Mouse (Mus musculus): ENCODE measurements around the gene Anks6. TPM values are rescaled to one million over a fixed set of nuclear protein-coding genes. Genes with fewer than 3 reads are reported as not detected.

Anks6 gene
- total and polyA plus RNA-seq, 3 experiments = not detected

- no peak for TF ChIP-seq JUND (IDR thresholded peaks at IDR 0.05; ENCODE audit: low read depth, low read length)
Observed at GRCm38 (mm10) chr4:47020563-47020962, 36.7 kb downstream of the Anks6 start (continued).

- Histone ChIP-seq H3K9ac (ENCODE audit: control insufficient read depth, low read depth, low read length, poor library complexity, severe bottlenecking) (no peak overlapping the region), H3K36me3 (ENCODE audit: control insufficient read depth in 1 of 2, insufficient read depth in 2 of 2, low read length in 2 of 2) (peaks cover 0 to 4% of the 10 kb centered on the region in 2 experiments; a peak in 1 of 4 replicates), H3K27me3 (ENCODE audit: control insufficient read depth in 1 of 2, insufficient read depth in 2 of 2, low read length in 2 of 2) (no peaks in the 10 kb centered on the region), H3K79me2 (ENCODE audit: control insufficient read depth, insufficient read depth, low read length, poor library complexity) (no peaks in the 10 kb centered on the region), H3K27ac (ENCODE audit: control insufficient read depth, low read depth, low read length) (no peak overlapping the region), H3K4me1 (ENCODE audit: control insufficient read depth in 1 of 2, insufficient read depth in 2 of 2, low read length in 2 of 2) (peaks cover 0 to 8% of the 10 kb centered on the region in 2 experiments; a peak in 2 of 4 replicates), H3K4me3 (ENCODE audit: control insufficient read depth in 1 of 2, insufficient read depth in 1 of 2, low read depth in 2 of 2, low read length in 2 of 2) (no peak overlapping the region), H3K9me3 (replicated peaks; ENCODE audit: insufficient read depth, low read length) (no peaks in the 10 kb centered on the region)
- no peak for DNase-seq (ENCODE audit: low read depth, low spot score)
- TF ChIP-seq MXI1 (IDR thresholded peaks at IDR 0.05; ENCODE audit: low read depth, low read length) (no peak), RAD21 (IDR thresholded peaks at IDR 0.05; ENCODE audit: low read depth, low read length) (no peak), BHLHE40 (IDR thresholded peaks at IDR 0.05; ENCODE audit: borderline replicate concordance, low read depth, low read length) (no peak), SMC3 (IDR thresholded peaks at IDR 0.05; ENCODE audit: low read depth, low read length) (no peak), CHD2 (IDR thresholded peaks at IDR 0.05; ENCODE audit: low read length) (no peak), MYB (IDR thresholded peaks at IDR 0.05; ENCODE audit: low read depth, low read length) (no peak)
Observed at GRCm38 (mm10) chr4:47015156-47015555, 42.1 kb downstream of the Anks6 start.

GRCm38 (mm10) chr4:47012476-47012875 is 44.8 kb downstream of the Anks6 start:
- Histone ChIP-seq H3K79me2 (ENCODE audit: control insufficient read depth, insufficient read depth, low read length, poor library complexity) (no peaks in the 10 kb centered on the region), H3K4me1 (ENCODE audit: control insufficient read depth in 1 of 2, insufficient read depth in 2 of 2, low read length in 2 of 2) (peaks cover 0 to 8% of the 10 kb centered on the region in 2 experiments; a peak in 2 of 4 replicates), H3K27ac (ENCODE audit: control insufficient read depth, low read depth, low read length) (no peak overlapping the region), H3K4me3 (ENCODE audit: control insufficient read depth in 1 of 2, insufficient read depth in 1 of 2, low read depth in 2 of 2, low read length in 2 of 2) (no peak overlapping the region), H3K9me3 (replicated peaks; ENCODE audit: insufficient read depth, low read length) (no peaks in the 10 kb centered on the region), H3K27me3 (ENCODE audit: control insufficient read depth in 1 of 2, insufficient read depth in 2 of 2, low read length in 2 of 2) (peaks cover 0 to 1% of the 10 kb centered on the region in 2 experiments; a peak in 1 of 4 replicates), H3K9ac (ENCODE audit: control insufficient read depth, low read depth, low read length, poor library complexity, severe bottlenecking) (no peak overlapping the region), H3K36me3 (ENCODE audit: control insufficient read depth in 1 of 2, insufficient read depth in 2 of 2, low read length in 2 of 2) (peaks cover 0 to 4% of the 10 kb centered on the region in 2 experiments; a peak in 1 of 4 replicates)
- TF ChIP-seq UBTF (IDR thresholded peaks at IDR 0.05; ENCODE audit: borderline replicate concordance, insufficient read depth, low read depth, low read length) = no peak
- TF ChIP-seq TCF12 (IDR thresholded peaks at IDR 0.05; ENCODE audit: low read depth, low read length) = no peak
- TF ChIP-seq POLR2AphosphoS2 (IDR thresholded peaks at IDR 0.05; ENCODE audit: low read length) = no peak
- no peak for TF ChIP-seq CTCF (IDR thresholded peaks at IDR 0.05 in 2 of 3, conservative IDR thresholded peaks at IDR 0.05 in 1 of 3; ENCODE audit: control insufficient read depth in 1 of 3, insufficient read depth in 1 of 3, low read depth in 2 of 3, low read length in 3 of 3, poor library complexity in 1 of 3, severe bottlenecking in 1 of 3)
- TF ChIP-seq ZC3H11A (IDR thresholded peaks at IDR 0.05; ENCODE audit: low read depth, low read length) = no peak
- TF ChIP-seq MEF2A (IDR thresholded peaks at IDR 0.05; ENCODE audit: extremely low read depth, insufficient replicate concordance, low read depth, low read length, poor library complexity, severe bottlenecking) = no peak
- TF ChIP-seq JUND (IDR thresholded peaks at IDR 0.05; ENCODE audit: low read depth, low read length) = no peak
- TF ChIP-seq TAL1 (IDR thresholded peaks at IDR 0.05; ENCODE audit: low read length) = no peak
- TF ChIP-seq ELF1 (IDR thresholded peaks at IDR 0.05; ENCODE audit: low read depth, low read length) = no peak
- TF ChIP-seq MAFK (IDR thresholded peaks at IDR 0.05; ENCODE audit: borderline replicate concordance, low read depth, low read length) = no peak
- no peak for TF ChIP-seq ZNF384 (IDR thresholded peaks at IDR 0.05; ENCODE audit: low read depth, low read length)
- no peak for TF ChIP-seq BHLHE40 (IDR thresholded peaks at IDR 0.05; ENCODE audit: borderline replicate concordance, low read depth, low read length)
- TF ChIP-seq NRF1 (IDR thresholded peaks at IDR 0.05; ENCODE audit: insufficient read depth, low read depth, low read length, poor library complexity, severe bottlenecking) = no peak
- DNase-seq (ENCODE audit: low read depth, low spot score) = no peak

Measured in MEL (cell line).